Mouse (Mus musculus): Measurements from ENCODE around the gene Elof1. TPM values are rescaled to one million over a fixed set of nuclear protein-coding genes. Genes with fewer than 3 reads are reported as not detected.
"Not testable (repeated sequence)": the region's sequence is repeated elsewhere in the genome, so short reads cannot be mapped to it uniquely, and the experiment has no call there.

Gene Elof1
- polyA plus RNA-seq, 1 experiment from 2014 or later: 177 TPM

DNA sequence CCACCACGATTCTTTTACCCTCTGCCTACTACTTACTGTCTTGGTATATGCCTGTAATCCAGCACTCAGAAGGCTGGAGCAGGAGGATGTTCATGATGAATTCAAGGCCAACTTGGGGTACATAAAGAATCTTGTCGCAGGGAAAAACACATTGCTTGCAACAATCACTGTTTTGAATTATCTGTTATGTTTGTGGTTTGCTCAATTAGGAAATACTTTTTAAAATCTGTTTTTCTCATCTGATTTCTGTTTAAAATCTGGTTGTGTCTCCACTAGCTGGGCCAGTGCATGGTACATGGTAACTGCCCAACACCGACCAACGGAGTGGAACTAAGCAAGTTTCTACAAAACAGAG, 32.3 kb downstream of the Elof1 start:
- H3K4me1 ChIP-seq: peaks cover 7% of the 10 kb centered on the region
- no peaks in the 10 kb centered on the region for H3K9me3 ChIP-seq (replicated peaks)
- H3K27me3 ChIP-seq: no peaks in the 10 kb centered on the region
- H3K4me2 ChIP-seq (replicated peaks): peak overlapping the region; percentile 61
- H3K27ac ChIP-seq: no peak overlapping the region
- no peak for ATAC-seq (ENCODE audit: low FRiP score)
- peak overlapping the region; percentile 80 for H3K9ac ChIP-seq
- peak overlapping the region; percentile 81 for H3K4me3 ChIP-seq
- WGBS: 37% methylated on average over 4 of the region's 4 CpGs
- peaks cover 14% of the 10 kb centered on the region for H3K36me3 ChIP-seq

GRCm38 (mm10) chr9:22076223-22076622, 40.7 kb downstream of the Elof1 start:
- WGBS: 94% methylated on average over 23 of the region's 23 CpGs
- H3K27ac ChIP-seq: no peak overlapping the region
- no peak overlapping the region for H3K4me2 ChIP-seq (replicated peaks)
- H3K9ac ChIP-seq: no peak overlapping the region
- H3K27me3 ChIP-seq: no peaks in the 10 kb centered on the region
- no peak for ATAC-seq (ENCODE audit: low FRiP score)
- H3K9me3 ChIP-seq (replicated peaks): no peaks in the 10 kb centered on the region
- peaks cover 46% of the 10 kb centered on the region for H3K36me3 ChIP-seq
- no peak overlapping the region for H3K4me3 ChIP-seq
- no peaks in the 10 kb centered on the region for H3K4me1 ChIP-seq

DNA sequence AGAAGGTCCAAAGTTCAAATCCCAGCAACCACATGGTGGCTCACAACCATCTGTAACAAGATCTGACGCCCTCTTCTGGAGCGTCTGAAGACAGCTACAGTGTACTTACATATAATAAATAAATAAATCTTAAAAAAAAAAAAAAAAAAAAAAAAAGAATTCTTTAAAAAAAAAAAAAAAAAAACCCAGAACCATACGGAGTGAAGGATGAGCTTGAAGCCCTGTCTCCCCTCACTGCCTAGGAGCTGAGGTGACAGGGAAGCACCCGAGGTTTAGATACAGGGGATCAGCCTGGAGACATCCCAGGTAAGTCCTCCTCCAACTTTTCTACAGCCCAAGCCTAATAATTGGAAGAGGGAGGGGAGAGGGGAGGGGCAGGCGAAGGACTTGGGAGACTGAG, 41.2 kb downstream of the Elof1 start:
- H3K27me3 ChIP-seq; H3K9me3 ChIP-seq (replicated peaks); H3K9ac ChIP-seq; H3K4me1 ChIP-seq; H3K27ac ChIP-seq; H3K4me2 ChIP-seq (replicated peaks); ATAC-seq (ENCODE audit: low FRiP score); H3K4me3 ChIP-seq: not testable (repeated sequence)
- whole genome bisulfite sequencing: 81% methylated on average over 5 of the region's 5 CpGs
- peaks cover 46% of the 10 kb centered on the region for H3K36me3 ChIP-seq

DNA sequence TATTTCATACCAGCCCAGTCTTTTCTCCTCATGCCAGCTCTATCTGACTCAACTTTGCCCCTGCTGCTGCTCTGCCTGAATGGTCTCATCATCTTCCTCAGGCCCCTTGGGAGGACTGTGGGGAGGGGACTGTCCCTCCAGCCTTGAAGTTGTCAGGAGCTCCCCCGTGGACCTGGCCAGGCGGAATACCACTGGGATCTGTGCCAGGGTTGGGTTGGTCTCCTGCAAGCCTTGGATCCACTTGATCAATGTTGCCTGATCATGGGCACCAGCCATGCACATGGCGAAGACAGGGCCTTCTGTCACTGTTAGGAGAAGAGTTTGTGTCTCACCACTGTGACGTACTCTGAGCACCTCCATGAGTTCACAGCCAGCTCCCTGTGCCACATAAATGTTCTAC, 44.7 kb downstream of the Elof1 start:
- WGBS: 93% methylated on average over 4 of the region's 4 CpGs
- no peak for ATAC-seq (ENCODE audit: low FRiP score)
- peaks cover 15% of the 10 kb centered on the region for H3K4me1 ChIP-seq
- H3K9me3 ChIP-seq (replicated peaks): no peaks in the 10 kb centered on the region
- no peak overlapping the region for H3K4me2 ChIP-seq (replicated peaks)
- H3K27ac ChIP-seq: no peak overlapping the region
- no peak overlapping the region for H3K4me3 ChIP-seq
- peaks cover 44% of the 10 kb centered on the region for H3K36me3 ChIP-seq
- no peaks in the 10 kb centered on the region for H3K27me3 ChIP-seq
- H3K9ac ChIP-seq: no peak overlapping the region; the same call in 1 of the 2 replicates

GRCm38 (mm10) chr9:22070791-22071573, 46.0 kb downstream of the Elof1 start, which contains the start of the genes Gm49318 and Zfp653:
TSS of gene Gm49318 (minus strand) at chr9:22071259.
TSS of gene Zfp653 (minus strand) at chr9:22071376.
- Histone ChIP-seq H3K9ac (peak within 1 kb of the TSS; percentile 83), H3K36me3 (peaks cover 38% of the 10 kb centered on the region), H3K27me3 (no peaks in the 10 kb centered on the region), H3K4me1 (peaks cover 15% of the 10 kb centered on the region), H3K4me3 (peak within 1 kb of the TSS; percentile 78), H3K9me3 (replicated peaks) (no peaks in the 10 kb centered on the region), H3K4me2 (replicated peaks) (peak within 1 kb of the TSS; percentile 60), H3K27ac (peak within 1 kb of the TSS; percentile 97)
- WGBS: under 1% methylated on average over 68 of the region's 87 CpGs
- ATAC-seq (ENCODE audit: low FRiP score): peak; percentile 98

GRCm38 (mm10) chr9:22069881-22070553, 47.0 kb downstream of the Elof1 start:
- H3K36me3 ChIP-seq: peaks cover 47% of the 10 kb centered on the region

DNA sequence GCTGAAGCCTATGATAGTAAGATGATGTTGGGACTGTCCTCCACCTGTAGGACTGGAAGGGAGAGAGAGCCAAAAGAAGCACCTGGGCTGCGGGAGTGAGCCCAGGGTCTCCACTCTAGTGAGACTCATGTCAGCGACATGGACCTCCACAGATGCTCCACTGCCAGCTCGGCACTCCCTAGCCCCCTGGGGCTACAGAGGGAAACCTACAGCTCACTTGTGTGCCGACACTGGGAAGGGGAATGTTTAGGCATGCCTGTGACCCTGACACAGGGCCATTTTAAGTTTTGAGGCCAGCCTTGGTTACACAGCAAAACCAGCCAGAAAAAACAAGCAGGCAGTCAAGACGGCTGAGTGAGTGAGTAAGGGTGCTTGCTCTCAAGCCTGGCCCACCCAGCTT, 49.8 kb downstream of the Elof1 start:
- peaks cover 15% of the 10 kb centered on the region for H3K4me1 ChIP-seq
- no peak overlapping the region for H3K9ac ChIP-seq
- no peaks in the 10 kb centered on the region for H3K27me3 ChIP-seq
- ATAC-seq (ENCODE audit: low FRiP score): no peak
- peaks cover 50% of the 10 kb centered on the region for H3K36me3 ChIP-seq
- WGBS: 85% methylated on average over 5 of the region's 5 CpGs
- H3K27ac ChIP-seq: no peak overlapping the region
- H3K4me3 ChIP-seq: no peak overlapping the region
- no peaks in the 10 kb centered on the region for H3K9me3 ChIP-seq (replicated peaks)
- H3K4me2 ChIP-seq (replicated peaks): no peak overlapping the region

More at GRCm38 (mm10) chr9:22069881-22070553, 47.0 kb downstream of the Elof1 start:
- H3K27me3 ChIP-seq: no peaks in the 10 kb centered on the region
- ATAC-seq (ENCODE audit: low FRiP score): no peak; the same call in 1 of the 2 replicates
- H3K9ac ChIP-seq: peak overlapping the region; percentile 83; the same call in 1 of the 2 replicates
- H3K4me1 ChIP-seq: peaks cover 15% of the 10 kb centered on the region
- no peaks in the 10 kb centered on the region for H3K9me3 ChIP-seq (replicated peaks)
- peak overlapping the region; percentile 78 for H3K4me3 ChIP-seq
- 72% methylated on average over 4 of the region's 4 CpGs for WGBS
- H3K27ac ChIP-seq: peak overlapping the region; percentile 97
- peak overlapping the region; percentile 60 for H3K4me2 ChIP-seq (replicated peaks)

DNA sequence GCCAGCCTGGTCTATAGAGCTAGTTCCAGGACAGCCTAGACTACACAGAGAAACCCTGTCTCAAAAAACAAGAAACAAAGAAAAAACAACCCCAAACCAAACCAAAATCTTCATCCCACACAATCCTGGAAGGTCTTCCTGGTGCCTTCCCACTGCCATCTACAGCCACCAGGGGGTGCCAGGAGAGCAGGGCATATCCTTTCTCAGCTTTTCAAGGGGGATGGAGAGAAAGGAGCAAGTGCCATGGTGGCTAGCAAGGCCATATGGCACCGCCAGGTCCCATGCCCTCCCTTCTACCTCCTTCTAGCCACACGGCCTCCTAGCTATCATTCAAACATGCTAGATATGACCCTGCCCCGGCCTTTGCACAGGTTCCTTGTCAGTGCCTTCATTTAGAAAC, 50.5 kb downstream of the Elof1 start:
- Histone ChIP-seq H3K9ac (no peak overlapping the region), H3K4me1 (peaks cover 15% of the 10 kb centered on the region), H3K4me2 (replicated peaks) (no peak overlapping the region), H3K36me3 (peaks cover 56% of the 10 kb centered on the region), H3K27me3 (no peaks in the 10 kb centered on the region), H3K4me3 (no peak overlapping the region), H3K9me3 (replicated peaks) (no peaks in the 10 kb centered on the region), H3K27ac (no peak overlapping the region)
- no peak for ATAC-seq (ENCODE audit: low FRiP score)
- 86% methylated on average over 3 of the region's 3 CpGs for WGBS

DNA sequence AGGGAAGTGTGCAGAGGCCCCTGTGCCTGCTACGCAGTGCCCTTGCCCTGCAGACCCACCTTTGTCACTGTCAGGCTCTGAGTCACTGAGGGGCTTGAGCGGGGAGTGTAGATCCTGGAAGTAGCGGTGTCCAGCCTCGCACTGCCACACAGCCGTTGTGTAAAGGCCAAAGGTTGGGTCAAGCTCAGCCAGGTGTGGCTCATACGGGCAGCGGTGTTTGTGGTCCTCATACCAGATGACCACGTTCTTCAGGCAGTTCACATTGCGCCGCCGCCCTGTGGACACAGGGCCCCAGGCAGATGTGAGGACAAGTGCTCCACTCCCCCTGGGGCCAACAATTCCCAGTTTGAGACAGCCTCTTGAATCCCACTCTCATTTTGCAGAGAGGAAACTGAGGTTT, 51.3 kb downstream of the Elof1 start:
- H3K9me3 ChIP-seq (replicated peaks): no peaks in the 10 kb centered on the region
- 97% methylated on average over 11 of the region's 11 CpGs for WGBS
- no peak overlapping the region for H3K9ac ChIP-seq
- H3K4me3 ChIP-seq: no peak overlapping the region
- no peak overlapping the region for H3K27ac ChIP-seq
- H3K27me3 ChIP-seq: no peaks in the 10 kb centered on the region
- peaks cover 15% of the 10 kb centered on the region for H3K4me1 ChIP-seq
- H3K4me2 ChIP-seq (replicated peaks): no peak overlapping the region
- H3K36me3 ChIP-seq: peaks cover 64% of the 10 kb centered on the region
- no peak for ATAC-seq (ENCODE audit: low FRiP score)

- H3K4me2 ChIP-seq (replicated peaks): no peak overlapping the region
- 0 out of 2 replicates have a peak, but pooled peaks cover 2% of the 10 kb centered on the region for H3K9me3 ChIP-seq (replicated peaks)
- peaks cover 69% of the 10 kb centered on the region for H3K36me3 ChIP-seq
- no peak overlapping the region for H3K4me3 ChIP-seq
- ATAC-seq (ENCODE audit: low FRiP score): no peak
- WGBS: 100% methylated on average over 3 of the region's 3 CpGs
- no peak overlapping the region for H3K27ac ChIP-seq
- no peaks in the 10 kb centered on the region for H3K27me3 ChIP-seq
- H3K4me1 ChIP-seq: 0 out of 2 replicates have a peak, but pooled peaks cover 3% of the 10 kb centered on the region
- no peak overlapping the region for H3K9ac ChIP-seq
These were observed 52.6 kb downstream of the Elof1 start for GRCm38 (mm10) chr9:22064341-22064740.
